Mouse (Mus musculus): ENCODE data around the gene Csf2rb.
"Not testable (repeated sequence)": the region's sequence is repeated elsewhere in the genome, so short reads cannot be mapped to it uniquely, and the experiment has no call there.

Gene Csf2rb

DNA sequence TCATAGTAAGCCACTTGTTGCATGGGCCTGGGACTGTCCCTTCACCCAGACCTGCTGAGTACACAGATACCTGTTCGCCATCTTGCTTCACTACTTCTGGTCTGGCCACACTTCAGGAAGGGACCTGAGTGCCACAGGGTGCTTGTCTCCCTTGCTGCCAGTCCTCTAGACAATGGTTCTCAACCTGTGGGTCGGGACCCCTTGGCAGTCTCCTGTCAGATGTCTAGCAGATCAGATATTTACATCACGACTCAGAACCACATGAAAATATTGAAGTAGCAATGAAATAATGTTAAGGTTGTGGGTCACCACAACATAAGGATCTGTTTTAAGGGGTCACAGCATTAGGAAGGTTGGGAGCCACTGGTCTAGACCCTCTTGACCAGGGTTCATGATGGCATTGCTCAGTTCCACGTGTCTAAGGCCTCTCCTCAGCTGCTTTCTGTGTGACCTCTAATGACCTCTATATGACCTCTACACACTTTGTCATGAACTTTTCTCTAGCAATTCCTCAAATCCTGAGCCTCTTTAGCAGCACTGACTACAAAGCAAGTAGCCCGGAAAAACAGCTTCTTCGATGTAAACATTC, 2.3 kb downstream of the Csf2rb start:
- not testable (repeated sequence) for DNase-seq (ENCODE audit: low read depth, low spot score)

DNA sequence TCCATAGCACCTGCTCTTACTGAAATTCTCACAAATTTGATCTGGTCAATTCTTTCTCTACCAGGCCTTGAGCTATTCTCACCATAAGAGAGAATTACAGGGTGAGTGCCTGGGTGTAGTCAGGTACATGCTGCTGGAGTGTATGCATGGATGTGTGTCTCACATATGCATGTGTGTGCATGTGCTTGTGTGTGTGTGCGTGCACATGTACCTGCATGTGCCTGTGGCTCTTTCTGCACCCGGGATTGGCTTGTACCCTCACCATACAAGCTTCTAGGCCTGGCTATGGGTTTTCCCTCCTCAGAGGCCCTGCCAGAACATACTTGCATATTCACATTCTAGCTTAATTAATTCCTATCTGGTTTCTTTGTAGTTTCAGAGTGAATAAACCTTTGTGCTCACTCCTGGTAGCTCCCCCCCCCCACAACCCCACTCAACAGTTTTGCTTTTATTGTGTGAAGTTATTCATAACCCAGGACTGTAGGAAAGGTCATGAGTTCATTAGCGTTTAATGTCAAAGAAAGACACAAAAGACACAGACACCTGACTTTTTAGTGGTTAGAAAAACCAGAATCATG, 3.1 kb downstream of the Csf2rb start:
- DNase-seq (ENCODE audit: low read depth, low spot score): no peak

DNA sequence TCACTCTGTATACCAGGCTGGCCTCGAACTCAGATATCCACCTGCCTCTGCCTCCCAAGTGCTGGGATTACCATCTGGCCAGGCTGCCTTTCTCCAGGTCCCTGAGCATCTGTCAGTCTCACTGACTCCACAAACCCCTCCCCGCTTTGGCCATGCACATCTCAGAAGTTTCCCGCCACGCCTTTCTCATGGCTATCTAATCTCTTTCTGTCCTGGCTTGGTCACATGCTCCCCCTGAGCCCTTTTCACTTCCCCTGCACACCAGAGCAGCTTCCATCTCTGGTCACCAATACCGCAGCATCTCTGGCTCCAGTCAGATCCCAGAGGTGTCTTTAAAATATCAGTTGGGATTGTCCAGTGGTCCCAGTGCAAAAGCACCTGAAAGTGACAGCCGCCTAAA, 4.4 kb downstream of the Csf2rb start:
- DNase-seq (ENCODE audit: low read depth, low spot score): not testable (repeated sequence)

DNA sequence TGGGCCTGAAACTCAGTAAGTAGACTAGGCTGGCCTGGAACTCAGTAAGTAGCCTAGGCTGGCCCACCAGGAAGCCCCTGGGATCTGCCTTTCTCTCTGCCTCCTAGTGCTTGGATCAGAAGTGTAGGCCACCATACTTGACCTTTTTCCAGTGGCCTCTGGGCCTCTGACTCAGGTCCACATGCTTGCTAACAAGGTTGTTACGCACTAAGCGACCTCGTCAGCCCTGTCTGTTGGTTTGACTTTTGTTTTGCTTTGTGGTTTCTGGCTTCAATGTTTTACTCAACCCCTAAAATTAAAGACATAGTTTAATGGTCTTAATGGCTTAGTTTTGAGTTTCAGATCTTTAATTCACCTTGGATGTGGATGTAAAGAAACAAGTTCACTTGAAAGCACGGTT, 5.2 kb downstream of the Csf2rb start:
- no peak for DNase-seq (ENCODE audit: low read depth, low spot score)

DNA sequence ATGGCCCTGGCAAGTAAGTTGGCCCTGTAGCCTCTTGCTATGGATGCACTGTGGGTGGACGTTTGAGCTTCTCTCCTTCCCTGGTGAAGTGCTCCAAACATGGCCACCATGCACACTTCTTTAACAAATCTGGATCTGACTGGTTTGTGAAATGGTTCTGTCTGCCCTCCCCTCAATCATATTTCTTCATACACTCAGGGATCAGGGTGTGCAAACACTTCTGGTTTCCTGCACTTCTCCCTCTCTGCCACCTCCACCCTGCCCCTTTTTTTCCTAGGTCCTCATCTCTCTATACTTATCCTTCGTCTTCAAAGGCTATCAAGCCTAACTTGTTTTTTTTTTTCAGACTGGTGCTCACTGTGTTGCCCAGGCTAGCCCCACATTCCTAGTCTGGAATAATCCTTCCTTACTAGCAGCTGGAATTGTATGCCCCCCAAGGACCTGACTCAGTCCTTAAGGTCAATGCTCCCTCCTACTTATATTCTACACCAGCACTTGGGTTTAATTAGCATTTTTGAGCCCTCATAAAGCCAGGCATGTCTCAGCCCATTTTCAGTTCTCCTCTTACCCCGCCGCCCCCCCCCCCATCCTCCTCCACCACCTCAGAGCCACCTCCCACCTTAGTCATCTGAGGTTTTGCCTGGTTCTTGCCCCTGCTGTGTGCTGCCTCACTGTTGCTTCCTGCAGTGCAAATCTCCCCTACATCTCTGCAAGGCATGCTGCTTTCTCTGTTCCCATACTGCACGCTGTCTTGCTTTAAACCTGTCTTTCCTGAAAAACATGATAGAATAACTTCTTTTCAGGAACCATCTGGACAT, 6.2 kb downstream of the Csf2rb start:
- no peak for DNase-seq (ENCODE audit: low read depth, low spot score)

DNA sequence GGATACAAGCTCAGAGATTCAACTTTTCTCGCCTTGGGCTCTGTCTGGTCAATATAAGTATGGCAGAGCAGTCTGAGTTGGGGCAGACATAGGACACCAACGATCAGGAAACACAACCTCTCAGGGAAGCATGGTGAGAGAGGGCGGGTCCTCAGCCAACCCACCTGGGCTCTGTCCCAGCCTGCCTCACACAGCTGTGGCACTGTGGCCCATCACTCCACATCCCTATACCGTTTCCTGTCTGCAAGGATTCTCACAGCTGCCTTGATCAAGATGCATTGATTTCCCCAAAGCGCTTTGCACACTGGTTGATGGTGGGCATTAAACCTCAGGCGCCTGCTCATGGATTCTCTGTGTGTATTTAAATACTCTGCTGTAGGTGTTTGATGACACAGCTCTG, 7.4 kb downstream of the Csf2rb start:
- DNase-seq (ENCODE audit: low read depth, low spot score): no peak

DNA sequence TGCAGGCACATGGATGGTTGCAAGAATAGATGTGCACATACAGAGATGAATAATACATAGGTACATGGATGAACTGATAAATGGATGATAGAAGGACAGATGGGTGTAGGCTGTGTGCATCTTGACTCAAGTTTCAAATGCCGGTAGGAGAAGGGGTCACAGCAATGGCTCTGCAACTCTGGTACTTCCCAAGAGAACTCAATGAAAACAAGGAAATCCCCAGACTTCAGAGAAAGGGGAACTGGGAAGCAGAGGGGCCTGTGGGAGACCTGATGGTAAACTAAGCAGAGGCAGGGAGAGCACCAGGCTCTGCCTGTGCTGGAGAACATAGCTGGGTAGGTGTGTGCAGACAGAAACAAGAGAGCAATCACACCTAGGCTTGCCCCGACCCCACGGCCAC, 8.8 kb downstream of the Csf2rb start:
- DNase-seq (ENCODE audit: low read depth, low spot score): no peak

DNA sequence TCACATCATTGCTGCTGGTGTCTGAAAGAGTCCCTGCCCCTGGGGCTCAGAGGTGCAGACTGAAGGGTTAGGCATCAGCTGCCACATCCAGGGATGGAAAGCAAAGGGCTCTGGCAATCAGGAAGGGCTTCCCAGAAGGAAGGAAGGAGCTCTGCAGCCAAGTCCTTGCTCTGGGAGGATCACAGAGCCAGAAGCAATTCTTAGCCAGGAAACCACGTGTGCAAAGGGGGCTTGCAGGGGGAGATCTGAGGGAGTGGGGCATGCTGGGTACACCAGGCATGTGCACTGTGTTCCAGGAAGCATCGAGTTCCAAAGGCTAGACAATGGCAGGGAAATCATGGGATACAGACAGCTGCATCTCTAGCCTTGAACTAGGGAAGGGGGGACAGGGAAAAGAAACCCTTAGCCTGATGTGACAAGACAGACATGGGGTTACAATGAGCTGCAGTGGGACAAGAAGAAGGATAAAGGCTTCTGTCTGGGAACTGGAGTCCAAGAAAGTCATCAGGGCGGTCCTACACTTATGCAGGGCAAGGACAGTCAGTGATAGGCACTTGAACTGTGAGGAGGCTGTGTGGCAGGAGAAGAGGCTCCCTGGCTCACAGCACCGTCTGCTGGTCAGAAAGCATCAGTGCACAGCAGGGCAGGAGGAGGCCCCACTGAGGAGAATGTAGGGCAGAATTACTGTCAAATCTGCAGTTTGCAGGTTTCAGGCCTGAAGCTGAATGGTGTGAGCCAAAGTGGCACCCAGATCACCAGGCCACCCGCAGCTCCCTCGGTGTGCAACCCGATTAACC, 14.3 kb downstream of the Csf2rb start:
- DNase-seq (ENCODE audit: low read depth, low spot score): peak; percentile 9

DNA sequence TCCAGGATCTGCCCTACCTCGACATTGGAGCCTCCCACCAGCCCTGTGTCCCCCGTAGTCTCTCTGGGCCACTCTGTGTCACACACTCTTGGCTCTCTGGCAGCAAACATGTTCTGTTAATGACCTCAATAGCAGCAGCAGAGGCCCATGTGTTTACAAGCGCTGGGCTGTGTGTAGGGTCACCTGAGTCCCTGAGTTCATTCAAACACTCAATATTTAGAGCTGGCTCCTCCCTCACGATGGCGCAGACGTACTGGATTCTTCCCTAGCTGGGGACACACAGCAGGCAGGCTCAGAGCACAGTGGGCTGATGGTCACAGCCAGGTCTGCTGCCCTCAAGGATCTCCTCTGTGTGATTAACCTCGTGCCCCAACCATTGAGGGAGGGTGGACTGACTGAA, 15.4 kb downstream of the Csf2rb start:
- DNase-seq (ENCODE audit: low read depth, low spot score): not testable (repeated sequence)

DNA sequence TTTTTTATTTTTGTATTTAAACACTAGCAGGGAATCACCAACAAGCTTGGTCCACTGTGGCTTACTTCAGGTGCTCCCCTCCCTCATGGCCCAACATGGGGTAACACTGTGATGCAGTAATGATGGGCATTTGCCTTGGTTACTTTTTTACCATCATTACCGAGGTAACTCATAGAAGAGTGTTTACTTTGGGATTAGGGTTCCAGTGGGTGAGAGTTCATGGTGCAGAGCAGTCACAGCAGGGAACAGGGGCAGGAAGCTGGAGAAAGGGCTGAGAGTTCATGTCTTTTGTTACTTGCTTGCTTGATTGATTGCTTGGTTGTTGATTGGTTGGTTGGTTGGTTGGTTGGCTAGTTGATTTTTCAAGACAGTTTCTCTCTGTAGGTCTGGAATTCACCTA, 18.1 kb downstream of the Csf2rb start:
- DNase-seq (ENCODE audit: low read depth, low spot score): no peak

DNA sequence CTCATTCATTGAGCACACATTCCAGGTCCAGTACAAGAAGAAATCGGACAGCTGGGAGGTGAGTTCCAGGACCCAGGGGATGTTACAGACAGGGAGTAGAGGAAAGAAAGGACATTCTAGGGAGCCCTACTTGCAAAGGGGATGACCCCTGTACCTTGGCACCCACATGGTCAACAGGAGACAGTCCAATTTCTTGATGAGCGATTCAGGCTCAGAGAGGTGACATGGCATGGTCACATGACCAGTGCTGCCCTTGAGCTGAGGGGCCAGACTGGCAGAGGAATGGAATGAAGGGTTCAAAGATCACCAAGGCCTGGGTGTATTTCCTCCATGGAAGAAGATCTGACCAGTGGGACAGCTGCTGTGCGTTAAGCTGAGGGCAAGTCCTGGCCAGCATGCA, 19.0 kb downstream of the Csf2rb start:
- DNase-seq (ENCODE audit: low read depth, low spot score): no peak

DNA sequence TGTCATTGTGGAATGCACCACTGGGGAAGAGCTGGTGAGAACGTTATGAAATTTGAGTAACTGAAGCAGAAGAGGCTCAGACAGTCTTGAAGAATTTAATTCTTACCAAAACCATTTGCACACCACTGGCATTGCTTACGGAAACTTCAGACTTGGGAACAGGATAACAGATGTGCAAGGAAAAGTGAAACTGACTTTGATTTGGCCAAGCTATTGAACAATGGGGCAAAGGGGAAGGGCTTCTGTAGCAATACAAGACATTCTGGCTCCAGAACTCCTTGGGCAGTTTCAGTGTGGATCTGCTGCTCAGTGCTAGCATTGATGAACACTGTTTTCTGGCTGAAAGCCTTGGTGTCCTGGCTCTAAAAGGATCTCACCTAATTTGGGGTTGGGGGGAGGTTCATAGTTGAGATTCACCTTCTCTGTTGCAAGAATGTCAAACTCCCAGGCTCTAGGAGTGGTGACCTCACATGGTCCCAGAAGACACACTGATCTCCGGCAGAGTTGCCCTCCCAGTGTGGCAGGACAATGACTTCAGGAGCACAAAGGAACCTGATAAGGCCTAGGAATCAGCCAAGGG, 26.1 kb downstream of the Csf2rb start:
- no peak for DNase-seq (ENCODE audit: low read depth, low spot score)

DNA sequence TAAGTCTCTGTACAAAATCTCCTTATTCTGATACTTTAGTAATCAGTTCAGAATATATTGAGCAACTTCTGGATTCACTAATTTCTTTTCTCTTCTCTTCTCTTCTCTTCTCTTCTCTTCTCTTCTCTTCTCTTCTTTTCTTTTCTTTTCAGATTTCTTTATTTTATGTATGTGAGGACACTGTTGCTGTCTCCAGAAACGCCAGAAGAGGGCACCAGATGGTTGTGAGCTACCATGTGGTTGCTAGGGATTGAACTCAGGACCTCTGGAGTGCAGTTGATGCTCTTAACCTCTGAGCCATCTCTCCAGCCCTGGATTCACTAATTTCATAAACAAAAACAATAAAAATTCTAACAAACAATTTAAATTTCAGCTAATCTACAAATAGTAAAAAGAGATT, 29.4 kb downstream of the Csf2rb start:
- DNase-seq (ENCODE audit: low read depth, low spot score): peak; percentile 13

DNA sequence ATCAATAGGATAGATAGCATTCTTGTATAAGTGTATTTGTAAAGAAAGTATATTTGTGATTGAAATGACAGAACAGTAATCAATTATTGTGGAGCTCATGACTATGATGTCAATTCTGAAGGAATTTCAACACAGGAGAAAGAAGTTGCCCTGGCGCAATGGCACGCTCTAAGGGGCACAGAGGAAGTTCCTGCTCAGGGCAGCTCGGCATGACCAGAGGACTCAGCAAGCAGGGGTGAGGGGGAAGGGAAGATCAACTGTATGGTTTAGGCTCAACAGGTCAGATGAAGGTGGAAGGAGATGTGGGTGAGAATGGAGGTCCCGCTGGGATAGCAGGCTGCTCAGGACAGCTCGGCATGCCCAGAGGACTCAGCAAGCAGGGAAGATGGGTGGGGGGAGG, 30.0 kb downstream of the Csf2rb start:
- DNase-seq (ENCODE audit: low read depth, low spot score): no peak

DNA sequence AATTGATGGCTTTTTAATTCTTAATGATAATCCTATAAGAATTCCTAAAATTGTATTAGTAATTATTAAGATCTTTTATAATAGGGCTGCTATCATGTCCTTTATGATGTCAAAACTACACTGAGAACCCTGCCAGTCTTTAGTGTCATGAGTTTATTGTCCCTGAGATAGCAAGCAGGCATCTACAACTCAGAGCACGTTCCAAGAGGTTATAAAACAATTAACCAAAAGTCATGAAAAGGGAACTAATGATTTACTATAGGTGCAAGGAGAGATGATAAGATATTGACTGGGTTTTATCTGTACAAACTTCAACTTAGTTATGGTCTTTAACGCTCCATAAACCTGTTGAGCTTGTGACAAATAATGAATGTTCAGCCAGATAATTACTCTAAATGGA, 40.4 kb downstream of the Csf2rb start:
- no peak for DNase-seq (ENCODE audit: low read depth, low spot score)

DNA sequence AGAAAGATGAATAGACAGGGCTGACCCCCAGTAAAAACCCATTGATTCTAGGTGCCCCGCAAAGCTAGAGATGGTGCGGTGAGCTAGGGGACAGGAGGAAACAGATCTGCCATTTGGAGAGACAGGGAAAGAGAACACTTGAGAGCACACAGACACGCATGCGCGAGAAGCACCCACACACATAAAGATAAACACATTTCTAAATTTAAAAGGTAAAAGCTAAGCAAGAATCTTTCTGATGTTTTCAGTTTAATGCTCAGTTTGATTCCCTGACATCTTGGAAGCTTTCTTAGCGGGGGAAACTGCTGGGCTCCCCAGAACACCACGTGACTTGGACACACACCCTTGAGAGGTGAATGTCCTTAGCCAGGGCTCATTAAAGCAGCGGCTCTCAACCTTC, 41.3 kb downstream of the Csf2rb start:
- DNase-seq (ENCODE audit: low read depth, low spot score): no peak

DNA sequence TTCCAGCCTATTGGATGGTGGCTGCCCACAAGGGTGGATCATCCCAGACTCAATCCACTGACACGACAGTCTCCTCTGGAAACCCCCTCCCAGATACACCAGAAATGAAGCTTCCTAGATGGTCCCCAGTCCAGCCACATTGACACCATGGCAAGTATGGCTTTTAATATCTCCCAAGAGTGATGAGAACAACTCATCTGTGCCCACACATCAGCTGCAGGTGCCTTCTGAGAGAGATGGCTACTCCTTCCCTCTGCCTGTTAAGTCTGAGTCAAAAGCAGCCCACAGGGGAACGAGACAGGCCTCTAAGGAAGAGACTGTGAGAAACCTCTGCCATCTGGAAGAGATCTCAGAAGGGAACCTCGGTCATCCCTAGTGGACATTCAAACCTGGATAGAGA, 42.3 kb downstream of the Csf2rb start:
- DNase-seq (ENCODE audit: low read depth, low spot score): no peak

DNA sequence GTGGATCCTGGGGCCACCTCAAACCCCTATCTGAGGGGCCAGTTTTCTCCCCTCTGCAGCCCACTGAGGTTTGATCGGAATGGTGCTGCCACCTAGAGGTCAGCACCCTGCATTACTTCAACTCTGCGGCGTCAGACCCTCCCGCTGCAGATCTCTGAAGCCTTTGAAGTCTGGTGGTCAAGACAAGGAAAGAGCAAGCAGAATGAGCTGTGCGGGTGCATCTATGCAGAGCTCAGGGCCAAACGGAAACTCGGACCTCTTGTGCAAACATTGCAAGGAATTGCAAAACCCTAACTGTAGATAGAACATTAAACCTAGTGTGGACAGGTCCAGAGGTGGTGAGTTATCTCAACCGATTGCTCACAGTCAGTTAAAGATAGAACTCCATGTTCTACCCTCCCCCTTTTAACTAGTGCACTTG, 43.4 kb downstream of the Csf2rb start:
- peak; percentile 20 for DNase-seq (ENCODE audit: low read depth, low spot score)

DNA sequence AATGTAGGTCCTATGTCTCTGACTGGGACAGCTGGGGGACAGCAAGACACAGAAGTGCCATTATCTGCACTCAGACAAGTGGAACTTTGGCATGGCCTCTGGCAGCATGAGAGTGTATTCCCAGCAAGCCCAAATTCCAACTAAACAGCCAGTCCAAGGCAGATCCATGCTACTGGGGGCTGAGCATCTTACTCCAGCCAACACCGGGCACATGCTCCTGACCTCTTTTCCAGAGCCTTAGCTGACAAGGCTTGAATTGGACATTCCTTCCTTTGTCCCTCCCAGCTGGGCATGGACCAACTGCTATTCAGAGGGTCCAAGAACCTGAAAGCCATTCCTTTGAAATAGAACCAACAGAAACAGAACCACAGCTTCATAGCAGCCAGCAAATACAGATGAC, 44.1 kb downstream of the Csf2rb start:
- no peak for DNase-seq (ENCODE audit: low read depth, low spot score)

DNA sequence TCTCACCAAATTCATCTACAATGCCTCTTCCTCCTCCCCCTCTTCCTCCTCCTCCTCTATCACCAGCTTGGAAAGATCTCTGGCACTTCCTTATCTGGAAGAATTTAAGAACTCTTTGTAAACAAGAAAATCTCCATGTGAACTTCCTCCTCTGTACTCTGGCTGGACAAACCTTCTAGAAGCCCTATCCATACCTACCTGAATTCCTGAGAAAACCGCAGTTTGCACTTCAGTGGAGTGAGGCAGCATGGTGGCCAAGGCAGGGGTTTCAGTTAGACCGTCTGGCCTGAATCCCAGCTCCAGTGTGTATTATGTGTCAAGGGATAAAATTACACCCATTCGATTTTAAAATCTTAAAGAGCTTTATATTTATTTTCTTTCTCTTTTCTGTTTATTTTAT, 47.2 kb downstream of the Csf2rb start:
- DNase-seq (ENCODE audit: low read depth, low spot score): no peak

DNA sequence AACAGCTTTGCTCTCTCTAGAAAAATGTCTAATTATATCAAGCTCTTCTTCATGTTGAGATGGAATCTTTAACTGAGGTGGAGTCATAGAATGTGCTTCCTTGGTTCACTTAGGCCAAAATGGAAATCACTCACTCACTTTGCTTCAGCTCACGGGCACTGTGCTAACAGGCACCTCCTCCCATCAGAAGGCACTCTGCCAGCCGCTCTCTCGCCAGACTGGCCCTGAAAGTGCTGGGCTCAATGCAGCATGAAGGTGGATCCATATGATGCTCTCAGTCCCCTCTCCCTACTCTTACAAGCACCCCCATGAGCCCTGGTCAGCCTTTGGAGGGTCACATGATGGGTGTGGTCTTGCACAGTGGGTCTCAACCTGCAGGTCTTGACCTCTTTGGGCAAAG, 48.7 kb downstream of the Csf2rb start:
- no peak for DNase-seq (ENCODE audit: low read depth, low spot score)

DNA sequence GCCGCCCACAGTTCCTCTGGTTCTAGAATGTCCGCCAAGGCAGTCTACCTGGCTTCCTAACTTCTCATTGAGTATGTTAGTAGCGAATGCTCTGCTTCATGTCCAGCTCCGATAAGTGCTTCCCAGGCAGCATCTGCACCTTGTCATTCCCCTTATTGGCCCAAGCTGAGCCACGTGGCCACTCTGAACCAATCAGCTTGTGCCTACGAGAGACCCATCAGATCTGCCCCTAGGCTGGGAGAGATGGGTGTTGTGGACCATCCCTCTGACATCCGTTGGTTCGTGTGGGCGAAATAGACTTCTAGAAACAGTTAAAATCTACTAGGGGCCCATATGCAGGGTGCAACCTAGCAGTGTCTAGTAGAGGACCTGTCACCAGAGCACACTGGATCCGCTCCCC, 52.3 kb downstream of the Csf2rb start:
- no peak for DNase-seq (ENCODE audit: low read depth, low spot score)
